Mouse (Mus musculus) limb, embryonic 15.5 days (tissue): ENCODE measurements around the gene Trabd2b. TPM values are rescaled to one million over a fixed set of nuclear protein-coding genes. Genes with fewer than 3 reads are reported as not detected.

Experiments used
- ATAC-seq: fragments of 200-750 bp; cut with Nextera tagmentation; 2 replicates; pipeline ENCODE4 v1.8.0; 2017; ENCODE audit warnings: low read depth, moderate TSS enrichment; ENCODE audit not compliant: insufficient number of reproducible peaks, low FRiP score, low TSS enrichment
- H3K27ac ChIP-seq: fragments of 300-500 bp; sonication (generic); 2 replicates; pipeline ENCODE4 v1.5.1; 2015; ENCODE audit warnings: moderate library complexity, mild to moderate bottlenecking, inconsistent platforms
- H3K27me3 ChIP-seq: fragments of 300-500 bp; sonication (generic); 2 replicates; pipeline ENCODE4 v1.6.1; 2015; ENCODE audit warnings: inconsistent platforms
- H3K36me3 ChIP-seq: fragments of 300-500 bp; sonication (generic); 2 replicates; pipeline ENCODE4 v1.6.1; 2015; ENCODE audit warnings: inconsistent platforms
- H3K4me1 ChIP-seq: fragments of 300-500 bp; sonication (generic); 2 replicates; pipeline ENCODE4 v1.6.1; 2015; ENCODE audit warnings: inconsistent platforms
- H3K4me2 ChIP-seq: fragments of 300-500 bp; sonication (generic); 2 replicates; pipeline ENCODE4 v1.6.1; 2015; ENCODE audit warnings: mild to moderate bottlenecking, inconsistent platforms
- H3K4me3 ChIP-seq: fragments of 300-500 bp; sonication (generic); 2 replicates; pipeline ENCODE4 v1.5.1; 2015; ENCODE audit warnings: mild to moderate bottlenecking, inconsistent platforms
- H3K9ac ChIP-seq: fragments of 300-500 bp; sonication (generic); 2 replicates; pipeline ENCODE4 v1.6.1; 2015; ENCODE audit warnings: inconsistent platforms
- H3K9me3 ChIP-seq: fragments of 300-500 bp; sonication (generic); 2 replicates; pipeline ENCODE4 v1.6.1; 2016; ENCODE audit warnings: inconsistent platforms
- WGBS: fragments of 180-500 bp; shearing (Covaris S2); methylation state at CpG from one replicate; pipeline ENCODE4 v1.1.7; 2015; 5-methylcytosine and 5-hydroxymethylcytosine counted together
- polyA plus RNA-seq: library from polyadenylated mRNA; unstranded; fragments of >200 nt; fragmentation: Nextera tagmentation; extraction: Ambion mirVana; gene quantifications from 2 replicates; pipeline ENCODE4 v1.2.1, GENCODE M21; 2015

Trabd2b gene
- polyA plus RNA-seq, 1 experiment from 2014 or later: 3.1 TPM

GRCm38 (mm10) chr4:114523335-114524188 is 117.0 kb downstream of the Trabd2b start:
- ATAC-seq: no peak
- peaks cover 10% of the 10 kb centered on the region for H3K27me3 ChIP-seq
- 54% methylated on average over 5 of the region's 5 CpGs for WGBS

GRCm38 (mm10) chr4:114531591-114531990 is 125.1 kb downstream of the Trabd2b start:
- H3K27me3 ChIP-seq: peaks cover 27% of the 10 kb centered on the region
- H3K4me3 ChIP-seq: no peak overlapping the region

More at GRCm38 (mm10) chr4:114523335-114524188, 117.0 kb downstream of the Trabd2b start:
- H3K4me3 ChIP-seq: no peak overlapping the region
- H3K4me1 ChIP-seq: no peaks in the 10 kb centered on the region
- H3K9me3 ChIP-seq: no peaks in the 10 kb centered on the region
- H3K9ac ChIP-seq: no peak overlapping the region
- H3K4me2 ChIP-seq: no peak overlapping the region
- no peaks in the 10 kb centered on the region for H3K36me3 ChIP-seq
- no peak overlapping the region for H3K27ac ChIP-seq

GRCm38 (mm10) chr4:114533894-114534754 is 127.6 kb downstream of the Trabd2b start:
- Histone ChIP-seq H3K4me2 (no peak overlapping the region), H3K27ac (no peak overlapping the region), H3K27me3 (peaks cover 25% of the 10 kb centered on the region), H3K4me3 (no peak overlapping the region), H3K9ac (no peak overlapping the region), H3K9me3 (no peaks in the 10 kb centered on the region), H3K36me3 (no peaks in the 10 kb centered on the region), H3K4me1 (peaks cover 26% of the 10 kb centered on the region)
- no peak for ATAC-seq
- WGBS: 58% methylated on average over 4 of the region's 4 CpGs

More at GRCm38 (mm10) chr4:114531591-114531990, 125.1 kb downstream of the Trabd2b start:
- Histone ChIP-seq H3K9me3 (no peaks in the 10 kb centered on the region), H3K9ac (no peak overlapping the region), H3K27ac (no peak overlapping the region), H3K4me1 (peaks cover 12% of the 10 kb centered on the region; the same call in 1 of the 2 replicates), H3K4me2 (no peak overlapping the region), H3K36me3 (no peaks in the 10 kb centered on the region)
- ATAC-seq: no peak
- 55% methylated on average over 6 of the region's 6 CpGs for WGBS

DNA sequence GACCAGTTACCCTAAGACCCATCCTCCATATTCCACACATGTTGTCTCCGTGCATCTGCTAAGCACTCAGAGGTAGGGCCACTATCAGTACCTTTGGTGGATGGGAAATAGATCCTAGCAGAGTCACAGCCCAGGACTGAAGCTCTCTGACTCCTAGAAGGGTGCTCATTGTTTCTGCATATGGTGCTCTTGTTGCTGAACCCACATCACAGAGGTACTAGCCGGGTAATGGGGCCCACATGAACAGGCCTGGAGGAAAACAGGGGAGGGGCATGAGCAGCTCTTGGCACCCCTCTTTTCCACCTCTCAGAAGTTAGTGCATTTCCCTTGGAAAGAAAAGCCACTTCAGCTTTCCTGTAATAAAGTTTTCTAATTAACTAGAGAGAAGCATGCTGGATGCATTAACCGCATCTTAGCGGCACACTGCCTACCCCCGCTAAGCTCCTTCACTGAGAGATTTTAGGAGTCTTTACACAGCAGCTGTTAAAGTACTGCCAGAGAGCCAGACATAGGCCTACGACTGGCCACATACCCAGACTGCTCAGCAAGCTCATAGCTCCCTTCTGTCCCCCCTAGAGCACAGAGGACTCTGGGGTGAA is 131.0 kb downstream of the Trabd2b start:
- Histone ChIP-seq H3K4me2 (no peak overlapping the region), H3K27ac (peak overlapping the region; percentile 3), H3K36me3 (no peaks in the 10 kb centered on the region), H3K9me3 (no peaks in the 10 kb centered on the region), H3K27me3 (peaks cover 31% of the 10 kb centered on the region; the same call in 1 of the 2 replicates), H3K9ac (no peak overlapping the region), H3K4me3 (no peak overlapping the region), H3K4me1 (peaks cover 37% of the 10 kb centered on the region)
- peak; percentile 76 for ATAC-seq
- 30% methylated on average over 6 of the region's 6 CpGs for WGBS

GRCm38 (mm10) chr4:114540031-114540430 is 133.5 kb downstream of the Trabd2b start:
- Histone ChIP-seq H3K9me3 (no peaks in the 10 kb centered on the region), H3K4me3 (no peak overlapping the region), H3K4me2 (no peak overlapping the region), H3K9ac (no peak overlapping the region), H3K27me3 (peaks cover 24% of the 10 kb centered on the region; the same call in 1 of the 2 replicates), H3K36me3 (no peaks in the 10 kb centered on the region), H3K27ac (no peak overlapping the region), H3K4me1 (peaks cover 34% of the 10 kb centered on the region)
- 87% methylated on average over 7 of the region's 7 CpGs for WGBS
- ATAC-seq: no peak

DNA sequence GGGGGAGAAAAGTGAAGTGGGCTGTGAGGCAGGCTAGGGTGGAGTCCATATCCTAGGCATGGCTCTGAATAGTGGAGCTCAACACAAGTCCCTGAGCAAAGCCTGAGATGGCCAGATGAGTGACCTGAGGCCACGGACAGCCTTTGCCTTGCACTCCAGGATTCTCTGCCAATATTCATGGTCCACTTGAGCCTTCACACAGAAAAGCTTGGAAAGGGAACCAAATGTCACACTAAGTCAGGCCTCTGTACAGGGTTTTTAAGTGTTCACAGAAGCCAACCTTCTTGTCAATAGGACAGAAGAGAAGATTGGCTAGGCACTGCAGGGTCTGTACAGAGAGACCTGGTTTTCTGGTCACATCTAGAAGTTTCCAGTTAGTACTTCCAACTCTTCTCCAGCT is 134.7 kb downstream of the Trabd2b start:
- H3K27me3 ChIP-seq: peaks cover 24% of the 10 kb centered on the region; the same call in 1 of the 2 replicates
- WGBS: 72% methylated on average over 1 of the region's 1 CpGs

GRCm38 (mm10) chr4:114542136-114542535 is 135.6 kb downstream of the Trabd2b start:
- peaks cover 22% of the 10 kb centered on the region for H3K4me1 ChIP-seq
- H3K27me3 ChIP-seq: peaks cover 24% of the 10 kb centered on the region; the same call in 1 of the 2 replicates
- H3K4me2 ChIP-seq: no peak overlapping the region
- H3K9me3 ChIP-seq: no peaks in the 10 kb centered on the region
- 24% methylated on average over 4 of the region's 4 CpGs for WGBS
- no peak overlapping the region for H3K27ac ChIP-seq
- no peak for ATAC-seq
- no peak overlapping the region for H3K9ac ChIP-seq
- H3K36me3 ChIP-seq: no peaks in the 10 kb centered on the region
- no peak overlapping the region for H3K4me3 ChIP-seq

More for the DNA sequence above, 134.7 kb downstream of the Trabd2b start:
- H3K36me3 ChIP-seq: no peaks in the 10 kb centered on the region
- no peak overlapping the region for H3K27ac ChIP-seq
- no peak overlapping the region for H3K9ac ChIP-seq
- no peak overlapping the region for H3K4me3 ChIP-seq
- H3K4me2 ChIP-seq: no peak overlapping the region
- ATAC-seq: no peak
- H3K4me1 ChIP-seq: peaks cover 29% of the 10 kb centered on the region
- no peaks in the 10 kb centered on the region for H3K9me3 ChIP-seq

GRCm38 (mm10) chr4:114545481-114546200 is 139.1 kb downstream of the Trabd2b start:
- H3K36me3 ChIP-seq: no peaks in the 10 kb centered on the region
- ATAC-seq: no peak
- peaks cover 10% of the 10 kb centered on the region; the same call in 1 of the 2 replicates for H3K27me3 ChIP-seq
- no peak overlapping the region for H3K4me3 ChIP-seq
- no peak overlapping the region for H3K9ac ChIP-seq
- H3K4me2 ChIP-seq: no peak overlapping the region
- WGBS: 81% methylated on average over 3 of the region's 3 CpGs
- peaks cover 32% of the 10 kb centered on the region for H3K4me1 ChIP-seq
- H3K27ac ChIP-seq: no peak overlapping the region
- H3K9me3 ChIP-seq: no peaks in the 10 kb centered on the region

DNA sequence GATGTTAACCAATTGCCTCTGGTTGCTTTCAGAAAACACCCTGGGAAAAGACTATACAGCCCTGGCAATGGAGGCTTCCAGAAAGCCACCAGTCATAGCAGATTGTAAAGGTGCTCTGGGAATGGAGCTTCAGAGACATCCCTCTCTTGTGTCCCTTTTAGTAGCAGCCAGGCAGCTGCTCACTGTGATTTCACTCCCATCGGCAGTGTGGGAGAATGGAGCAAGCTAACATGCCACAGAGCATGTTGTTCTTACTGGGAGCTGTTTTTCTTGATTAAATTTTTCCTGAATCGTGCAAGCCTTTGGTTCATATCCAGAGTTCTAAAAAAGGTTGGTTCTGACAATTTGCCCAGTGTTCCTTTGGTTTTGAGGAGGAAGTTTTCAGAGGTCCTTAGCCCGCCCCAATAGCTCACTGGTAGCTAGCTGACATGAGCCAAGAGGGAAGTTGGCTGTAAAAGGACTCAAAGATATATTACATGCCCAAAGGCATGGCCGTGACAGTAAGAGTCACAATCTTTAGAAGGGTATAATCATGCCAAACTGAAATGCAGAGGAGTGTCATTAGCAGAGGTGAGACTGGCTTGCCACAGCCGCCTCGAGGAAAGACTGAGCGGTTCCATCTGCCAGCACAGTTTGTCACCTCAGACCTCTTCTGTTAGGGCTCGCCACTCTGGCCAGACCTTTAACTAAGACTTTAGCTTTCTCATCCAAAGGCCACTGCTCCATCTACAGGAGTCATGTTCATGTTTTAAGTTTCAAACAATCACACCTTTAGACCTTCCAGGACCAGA is 141.3 kb downstream of the Trabd2b start:
- H3K27me3 ChIP-seq: peaks cover 6% of the 10 kb centered on the region; the same call in 1 of the 2 replicates
- peaks cover 26% of the 10 kb centered on the region for H3K4me1 ChIP-seq
- no peak overlapping the region for H3K4me3 ChIP-seq
- H3K9ac ChIP-seq: no peak overlapping the region
- no peaks in the 10 kb centered on the region for H3K36me3 ChIP-seq
- 35% methylated on average over 8 of the region's 8 CpGs for WGBS
- ATAC-seq: 0 out of 2 replicates have a peak, but pooled peaks have one; percentile 19
- H3K27ac ChIP-seq: peak overlapping the region; percentile 43; the same call in 1 of the 2 replicates
- no peak overlapping the region for H3K4me2 ChIP-seq
- H3K9me3 ChIP-seq: no peaks in the 10 kb centered on the region

DNA sequence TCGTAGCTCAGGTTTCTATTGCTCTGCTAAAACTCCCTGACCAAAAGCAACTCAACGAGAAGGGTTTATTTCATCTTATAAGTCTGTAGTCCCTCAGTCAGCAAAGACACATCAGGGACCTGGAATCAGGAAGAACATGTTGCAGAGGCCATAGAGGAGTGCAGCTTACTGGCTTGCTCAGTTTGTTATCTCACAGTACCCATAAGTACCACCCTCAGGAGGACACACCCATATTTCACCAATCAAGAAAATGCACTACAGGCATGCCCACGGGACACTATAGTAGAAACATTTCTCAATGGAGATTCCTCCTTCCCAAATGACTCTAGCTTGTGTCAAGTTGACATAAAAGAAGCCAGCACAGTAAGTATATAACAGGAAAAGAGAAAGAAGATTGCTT is 143.0 kb downstream of the Trabd2b start:
- WGBS: 79% methylated on average over 3 of the region's 3 CpGs
- no peak for ATAC-seq
- Histone ChIP-seq H3K9me3 (no peaks in the 10 kb centered on the region), H3K4me1 (peaks cover 26% of the 10 kb centered on the region), H3K9ac (no peak overlapping the region), H3K27me3 (peaks cover 10% of the 10 kb centered on the region), H3K27ac (no peak overlapping the region), H3K4me3 (no peak overlapping the region), H3K4me2 (no peak overlapping the region), H3K36me3 (no peaks in the 10 kb centered on the region)
